Mouse (Mus musculus) stomach, adult 2 months (tissue): ENCODE measurements around the gene Itih3. TPM values are rescaled to one million over a fixed set of nuclear protein-coding genes. Genes with fewer than 3 reads are reported as not detected.

Source experiments
- polyA plus RNA-seq: library from polyadenylated mRNA; depleted of rRNA; stranded (reverse); fragments of >200 nt; gene quantifications from 2 replicates; pipeline ENCODE4 v1.2.3, GENCODE M21; 2012; rRNA removed

Itih3 gene
- 0.15 and 0.18 TPM in 2 replicates for polyA plus RNA-seq

DNA sequence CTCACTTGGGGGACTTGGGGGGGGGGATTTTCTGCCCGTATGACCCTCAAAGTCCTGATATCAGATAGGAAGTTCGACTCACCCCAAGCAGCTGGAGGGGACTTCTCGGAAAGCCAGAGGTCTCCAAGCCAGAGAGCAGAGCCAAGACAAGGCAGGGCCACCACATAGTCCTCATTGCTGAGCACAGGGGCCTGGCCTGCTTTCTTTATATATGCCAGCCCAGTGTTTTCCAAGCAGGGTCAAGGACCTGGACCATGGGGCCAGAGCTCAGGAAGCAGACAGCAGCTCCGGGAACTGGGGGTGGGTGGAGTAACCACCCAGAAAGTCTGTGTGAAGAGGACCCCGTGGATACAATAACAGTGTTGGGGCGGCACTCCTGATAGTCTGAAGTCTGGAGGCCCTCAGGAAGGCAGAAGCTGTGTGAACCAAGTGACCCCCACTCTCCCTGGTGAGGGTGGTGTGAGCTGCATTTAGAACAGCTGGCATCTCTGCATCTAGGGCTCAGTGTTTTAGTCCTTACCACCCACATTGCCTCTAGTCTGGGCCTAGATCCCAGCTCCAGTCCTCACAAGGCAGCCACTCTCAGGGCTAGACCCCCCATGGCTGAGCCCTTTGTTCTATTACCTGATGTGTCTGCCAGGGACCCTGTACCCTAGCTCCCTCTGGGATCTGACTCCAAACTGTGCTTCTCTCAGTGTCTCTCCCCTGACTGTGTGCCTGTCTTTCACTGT is at the start of gene Itih3:
Gene Itih3, minus strand, starts transcription at position 386 of the 731 bp plus-strand sequence.

GRCm38 (mm10) chr14:30951154-30951825 is 27.7 kb upstream of the Itih3 start, which contains the start of gene Nek4:
TSS of gene Nek4 (plus strand) at chr14:30951377.

DNA sequence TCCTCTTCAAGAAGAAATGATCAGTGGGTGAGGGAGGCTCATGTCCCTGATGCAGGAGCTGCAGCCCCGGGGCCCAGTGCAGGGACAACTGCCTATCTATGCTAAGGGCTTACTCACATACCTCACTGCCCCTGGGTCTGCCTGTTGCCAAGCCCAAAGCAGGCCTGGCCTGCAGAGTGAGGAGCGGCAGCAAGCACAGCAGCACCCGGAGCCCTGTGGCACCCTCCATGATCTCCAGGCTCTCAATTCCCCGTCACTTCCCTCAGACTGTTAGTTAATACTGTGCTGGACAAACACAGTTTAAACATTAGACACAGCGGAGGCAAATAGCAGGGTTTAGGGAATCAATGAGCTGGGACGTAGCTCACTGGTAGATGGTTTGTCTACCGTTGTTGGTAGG is 19.5 kb upstream of the Itih3 start, which contains the start of gene Itih1:
Gene Itih1, minus strand, starts transcription at position 252 of the 400 bp plus-strand sequence.

DNA sequence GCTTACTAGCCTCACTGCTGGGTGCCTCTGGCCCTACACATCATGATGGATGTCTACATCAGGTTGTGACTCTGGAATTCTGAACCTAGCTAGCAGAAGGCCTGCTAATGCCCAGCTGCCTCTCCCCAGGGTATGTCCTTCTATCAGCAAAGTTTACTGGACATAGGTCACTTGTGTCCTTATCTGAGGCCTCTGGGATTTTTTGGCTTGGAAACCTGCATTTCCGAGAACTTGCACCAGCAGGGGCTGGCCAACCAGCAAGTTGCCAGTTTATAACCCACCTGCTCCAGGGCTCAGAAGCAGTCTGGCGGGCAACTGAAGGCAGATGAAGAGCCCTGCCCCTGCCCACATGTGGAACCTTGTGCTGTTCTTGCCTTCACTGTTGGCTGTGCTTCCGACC is 37.4 kb downstream of the Itih3 start, which contains the start of gene Itih4:
Gene Itih4, plus strand, starts transcription at position 273 of the 400 bp plus-strand sequence.

GRCm38 (mm10) chr14:30878958-30879571 is 44.5 kb downstream of the Itih3 start, which contains the start of gene Mustn1:
TSS of gene Mustn1 (plus strand) at chr14:30879200.

Other genes starting within 250 kb of the Itih3 start
- 0.03 and 0.12 TPM in 2 replicates for gene Sfmbt1, start 208.9 kb downstream of the Itih3 start, polyA plus RNA-seq
- gene Tmem110, start 98.2 kb downstream of the Itih3 start, polyA plus RNA-seq: 9.1 and 11.9 TPM in 2 replicates
- 34.1 and 38.0 TPM in 2 replicates for gene Mustn1, start 44.6 kb downstream of the Itih3 start, polyA plus RNA-seq
- gene Itih4, start 37.3 kb downstream of the Itih3 start, polyA plus RNA-seq: 0.11 TPM in 2 replicates
- gene Itih1, start 19.5 kb upstream of the Itih3 start, polyA plus RNA-seq: 0.08 and 0.50 TPM in 2 replicates
- gene Nek4, start 27.6 kb upstream of the Itih3 start, polyA plus RNA-seq: 0.56 and 1.00 TPM in 2 replicates
- 3.3 and 3.4 TPM in 2 replicates for gene Glt8d1, start 77.6 kb upstream of the Itih3 start, polyA plus RNA-seq
- 35.2 and 41.1 TPM in 2 replicates for gene Spcs1, start 77.9 kb upstream of the Itih3 start, polyA plus RNA-seq
- 3.6 and 4.3 TPM in 2 replicates for gene Pbrm1, start 95.4 kb upstream of the Itih3 start, polyA plus RNA-seq
- gene Gnl3, start 95.4 kb upstream of the Itih3 start, polyA plus RNA-seq: 2.6 and 2.9 TPM in 2 replicates
- gene Smim4, start 205.2 kb upstream of the Itih3 start, polyA plus RNA-seq: 54.8 and 60.7 TPM in 2 replicates
- 19.2 and 27.5 TPM in 2 replicates for gene Nt5dc2, start 207.3 kb upstream of the Itih3 start, polyA plus RNA-seq
- gene Stab1, start 244.9 kb upstream of the Itih3 start, polyA plus RNA-seq: 23.4 and 24.9 TPM in 2 replicates